Mouse (Mus musculus) cortical plate, adult 2 months (tissue): ENCODE data around the gene Ogfr.

Source experiments
- CTCF ChIP-seq: fragments of 200-500 bp; IDR thresholded peaks from 2 replicates; pipeline ENCODE4 v1.5.1; 2011; ENCODE audit warnings: mild to moderate bottlenecking, control low read depth, low read length; ENCODE audit not compliant: insufficient read depth; ENCODE audit errors: extremely low read depth
- POLR2A ChIP-seq: fragments of 200-500 bp; IDR thresholded peaks from 2 replicates; pipeline ENCODE4 v1.6.1; 2011; ENCODE audit warnings: mild to moderate bottlenecking, low read length, control low read depth; ENCODE audit not compliant: insufficient read depth; ENCODE audit errors: extremely low read depth

DNA sequence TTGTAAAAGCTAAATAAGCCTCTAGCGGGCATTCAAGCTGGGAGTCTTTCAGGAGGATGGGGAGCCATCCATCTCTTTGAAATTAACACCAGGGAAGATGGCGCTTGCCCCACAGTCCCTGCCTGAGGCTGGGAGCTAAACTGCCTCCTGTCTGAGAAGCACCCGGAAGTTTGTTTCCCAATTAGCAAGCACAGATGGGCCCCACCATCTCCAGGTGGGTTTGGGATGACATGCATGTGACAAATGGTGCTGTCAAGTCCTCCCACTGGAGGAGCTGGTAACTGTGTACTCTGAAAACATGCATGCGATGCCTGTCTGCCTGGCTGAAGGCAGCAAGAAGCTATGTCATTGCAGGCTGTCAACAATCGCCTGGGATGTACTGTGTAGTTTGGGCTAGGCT is 25.2 kb upstream of the Ogfr start:
- TF ChIP-seq POLR2A, result no peak
- no peak for TF ChIP-seq CTCF
